Mouse (Mus musculus) neural tube, embryonic 13.5 days (tissue): ENCODE data around the gene Fbxw2. TPM values are rescaled to one million over a fixed set of nuclear protein-coding genes. Genes with fewer than 3 reads are reported as not detected.
"Not testable (repeated sequence)": the region's sequence is repeated elsewhere in the genome, so short reads cannot be mapped to it uniquely, and the experiment has no call there.

ENCODE experiments used
- ATAC-seq: fragments of 200-750 bp; cut with Nextera tagmentation; 2 replicates; pipeline ENCODE4 v1.8.0; 2017; ENCODE audit warnings: low read depth, mild to moderate bottlenecking, moderate TSS enrichment, moderate library complexity
- H3K27ac ChIP-seq: fragments of 300-500 bp; sonication (generic); replicated peaks from 2 replicates; pipeline ENCODE4 v1.5.1; 2015; ENCODE audit warnings: moderate library complexity, mild to moderate bottlenecking, inconsistent platforms
- H3K27me3 ChIP-seq: fragments of 300-500 bp; sonication (generic); 2 replicates; pipeline ENCODE4 v1.6.1; 2015; ENCODE audit warnings: mild to moderate bottlenecking, inconsistent platforms
- H3K36me3 ChIP-seq: fragments of 300-500 bp; sonication (generic); 2 replicates; pipeline ENCODE4 v1.6.1; 2015; ENCODE audit warnings: mild to moderate bottlenecking, inconsistent platforms
- H3K4me1 ChIP-seq: fragments of 300-500 bp; sonication (generic); replicated peaks from 2 replicates; pipeline ENCODE4 v1.6.1; 2015; ENCODE audit warnings: inconsistent platforms
- H3K4me2 ChIP-seq: fragments of 300-500 bp; sonication (generic); 2 replicates; pipeline ENCODE4 v1.6.1; 2015; ENCODE audit warnings: inconsistent platforms, mild to moderate bottlenecking, moderate library complexity
- H3K4me3 ChIP-seq: fragments of 300-500 bp; sonication (generic); 2 replicates; pipeline ENCODE4 v1.5.1; 2015; ENCODE audit warnings: mild to moderate bottlenecking, inconsistent platforms
- H3K9ac ChIP-seq: fragments of 300-500 bp; sonication (generic); 2 replicates; pipeline ENCODE4 v1.6.1; 2015; ENCODE audit warnings: moderate library complexity, mild to moderate bottlenecking, inconsistent platforms
- H3K9me3 ChIP-seq: fragments of 300-500 bp; sonication (generic); 2 replicates; pipeline ENCODE4 v1.6.1; 2016; ENCODE audit warnings: inconsistent platforms
- WGBS: fragments of 180-500 bp; shearing (Covaris S2); methylation state at CpG from one replicate; pipeline ENCODE4 v1.1.7; 2015; 5-methylcytosine and 5-hydroxymethylcytosine counted together
- polyA plus RNA-seq: library from polyadenylated mRNA; unstranded; fragments of >200 nt; fragmentation: Nextera tagmentation; extraction: Ambion mirVana; gene quantifications from 2 replicates; pipeline ENCODE4 v1.2.1, GENCODE M21; 2015

Fbxw2 gene
- polyA plus RNA-seq, 1 experiment from 2014 or later, result 76.6 TPM

DNA sequence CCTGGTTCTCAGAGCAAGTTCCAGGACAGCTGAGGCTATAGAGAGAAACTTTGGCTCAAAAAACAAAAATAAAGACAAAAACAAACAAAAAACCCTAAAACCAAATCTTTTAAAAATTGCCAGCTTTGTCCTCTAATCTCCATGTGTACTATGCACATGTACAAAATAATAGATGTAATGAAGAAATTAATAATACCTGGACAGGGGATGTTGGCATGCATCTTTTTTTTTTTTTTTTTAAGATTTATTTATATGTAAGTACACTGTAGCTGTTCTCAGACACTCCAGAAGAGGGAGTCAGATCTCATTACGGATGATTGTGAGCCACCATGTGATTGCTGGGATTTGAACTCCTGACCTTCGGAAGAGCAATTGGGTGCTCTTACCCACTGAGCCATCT lies 33.6 kb downstream of the Fbxw2 start:
- not testable (repeated sequence) for H3K4me1 ChIP-seq, H3K4me3 ChIP-seq, H3K27me3 ChIP-seq, H3K4me2 ChIP-seq, H3K9ac ChIP-seq, ATAC-seq, H3K27ac ChIP-seq, H3K9me3 ChIP-seq
- 93% methylated on average over 2 of the region's 2 CpGs for WGBS
- H3K36me3 ChIP-seq, result peaks cover 19% of the 10 kb centered on the region

DNA sequence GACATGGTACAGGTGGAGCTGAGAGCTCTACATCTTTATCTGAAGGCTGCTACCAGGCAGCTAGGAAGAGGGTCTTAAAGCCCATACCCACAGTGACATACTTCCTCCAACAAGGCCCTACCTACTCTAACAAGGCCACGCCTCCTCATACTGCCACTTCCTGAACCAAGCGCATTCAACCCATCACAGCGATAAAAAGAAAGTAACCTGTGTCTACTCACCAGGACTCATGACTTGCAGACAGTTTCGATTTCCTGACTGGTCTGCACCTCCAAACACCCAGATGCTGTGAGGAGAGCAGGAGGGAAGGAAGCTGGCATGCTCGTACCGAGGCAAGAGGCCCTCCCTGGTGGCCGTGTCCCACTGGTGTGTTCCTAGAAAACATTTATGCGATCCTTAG lies 35.8 kb downstream of the Fbxw2 start:
- Histone ChIP-seq H3K4me1 (no peaks in the 10 kb centered on the region), H3K36me3 (peaks cover 32% of the 10 kb centered on the region), H3K9ac (no peak overlapping the region), H3K27me3 (no peaks in the 10 kb centered on the region), H3K4me3 (no peak overlapping the region), H3K9me3 (no peaks in the 10 kb centered on the region), H3K4me2 (no peak overlapping the region), H3K27ac (no peak overlapping the region)
- no peak for ATAC-seq
- WGBS, result 92% methylated on average over 8 of the region's 8 CpGs

DNA sequence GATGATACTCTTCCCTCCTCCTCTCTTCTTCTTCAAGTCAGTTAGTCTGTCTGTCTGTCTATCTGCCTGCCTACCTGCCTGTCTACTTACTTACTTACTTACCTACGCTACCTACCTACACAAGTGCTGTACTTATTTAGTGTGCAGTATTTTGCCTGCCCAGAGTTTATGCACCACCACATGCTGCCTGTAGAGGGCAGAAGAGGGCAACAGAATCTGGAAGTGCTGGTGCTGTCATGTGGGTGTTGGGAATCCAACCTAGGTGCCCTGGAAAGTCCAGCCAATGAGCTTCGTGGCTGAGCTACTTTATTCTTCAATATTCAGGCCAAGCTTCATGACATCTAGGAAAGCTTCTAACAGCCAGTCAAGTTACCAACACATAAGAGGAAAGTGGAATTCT lies 42.0 kb downstream of the Fbxw2 start:
- H3K4me1 ChIP-seq, result no peaks in the 10 kb centered on the region
- ATAC-seq, result no peak
- H3K4me3 ChIP-seq, result no peak overlapping the region
- H3K27ac ChIP-seq, result no peak overlapping the region
- H3K27me3 ChIP-seq, result no peaks in the 10 kb centered on the region
- no peak overlapping the region for H3K9ac ChIP-seq
- H3K4me2 ChIP-seq, result no peak overlapping the region
- H3K36me3 ChIP-seq, result peaks cover 64% of the 10 kb centered on the region
- WGBS, result 80% methylated on average over 2 of the region's 2 CpGs
- H3K9me3 ChIP-seq, result no peaks in the 10 kb centered on the region

DNA sequence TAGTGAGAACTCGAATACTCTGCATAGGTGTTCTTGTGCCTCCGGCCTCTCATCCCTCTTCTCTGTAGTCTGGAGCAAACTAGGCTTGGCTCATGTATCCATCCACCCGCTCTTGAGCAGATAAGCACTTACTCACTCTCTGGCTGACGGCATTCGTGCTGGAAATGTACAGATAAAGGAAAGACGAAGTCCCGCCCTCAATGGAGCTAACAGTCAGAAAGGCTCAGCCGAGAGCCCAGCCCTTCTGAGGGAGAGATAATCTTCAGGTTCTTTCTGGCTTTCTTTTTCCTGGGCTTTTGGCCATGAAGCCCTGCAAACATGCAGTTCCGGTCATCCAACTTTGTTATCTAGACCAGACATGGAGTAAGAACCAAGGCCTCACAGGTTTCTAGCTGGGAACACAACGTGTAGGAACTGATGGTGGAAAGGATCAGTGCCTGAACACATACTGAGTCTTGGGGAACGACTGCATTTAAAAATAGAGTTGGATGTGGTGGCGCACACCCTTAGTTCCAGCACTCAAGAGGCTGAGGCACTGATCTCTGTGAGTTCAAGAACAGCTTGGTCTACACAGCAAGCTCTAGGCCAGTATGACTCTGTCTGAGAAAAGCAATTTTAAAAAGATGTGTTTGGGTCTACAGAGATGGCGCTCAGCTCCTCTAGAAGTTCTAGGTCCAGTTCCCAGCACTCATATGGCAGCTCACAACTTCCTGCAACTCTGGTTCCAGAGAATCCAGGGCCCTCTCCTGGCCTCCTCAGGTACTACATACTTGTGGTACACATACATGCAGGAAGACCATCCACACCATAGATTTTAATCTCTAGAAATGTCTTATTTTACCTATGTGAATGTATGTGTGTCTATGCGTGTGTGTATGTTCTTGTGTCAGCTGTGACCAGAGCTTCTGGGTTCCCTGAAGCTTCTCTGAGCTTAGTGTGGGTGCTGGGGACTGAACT lies 42.8 kb downstream of the Fbxw2 start:
- Histone ChIP-seq H3K27me3 (no peaks in the 10 kb centered on the region), H3K27ac (no peak overlapping the region), H3K9ac (no peak overlapping the region), H3K4me3 (no peak overlapping the region), H3K4me2 (no peak overlapping the region), H3K4me1 (peaks cover 3% of the 10 kb centered on the region), H3K36me3 (peaks cover 71% of the 10 kb centered on the region), H3K9me3 (no peaks in the 10 kb centered on the region)
- ATAC-seq, result no peak
- 92% methylated on average over 14 of the region's 14 CpGs for WGBS

DNA sequence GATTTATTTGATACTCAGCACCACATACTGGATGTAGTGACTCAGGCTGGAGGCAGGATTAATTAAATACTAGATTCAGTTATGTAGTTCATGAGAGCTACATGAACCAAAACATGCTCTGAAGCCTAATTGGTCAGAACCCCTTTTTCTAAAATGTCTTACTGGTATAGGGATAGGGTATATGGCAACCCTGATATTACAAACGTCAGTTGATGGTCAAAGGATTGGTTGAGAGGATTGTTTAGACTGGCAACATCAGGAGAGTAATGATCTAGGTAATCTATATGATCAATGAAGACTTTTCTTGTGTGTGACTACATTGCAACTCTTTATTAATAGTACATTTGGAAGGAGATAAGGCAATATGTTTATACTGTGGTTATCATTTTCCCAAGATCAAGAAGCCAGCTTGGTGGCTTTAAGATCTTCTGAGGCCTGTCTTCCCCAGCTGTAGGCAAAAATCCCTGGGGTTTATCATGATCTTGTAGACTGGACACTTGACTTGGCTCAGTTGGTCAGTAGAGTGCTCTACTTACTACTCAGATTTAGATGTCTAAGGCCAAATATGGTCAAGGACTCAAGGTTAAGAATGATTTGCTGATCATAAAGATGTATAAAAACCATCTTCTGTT lies 48.8 kb downstream of the Fbxw2 start:
- no peaks in the 10 kb centered on the region for H3K9me3 ChIP-seq
- H3K4me1 ChIP-seq, result peaks cover 59% of the 10 kb centered on the region
- 70% methylated on average over 1 of the region's 1 CpGs for WGBS
- ATAC-seq, result no peak
- H3K36me3 ChIP-seq, result peaks cover 85% of the 10 kb centered on the region
- no peak overlapping the region for H3K9ac ChIP-seq
- H3K27me3 ChIP-seq, result no peaks in the 10 kb centered on the region
- H3K4me3 ChIP-seq, result peak overlapping the region; percentile 22; the same call in 1 of the 2 replicates
- peak overlapping the region; percentile 83 for H3K4me2 ChIP-seq
- no peak overlapping the region for H3K27ac ChIP-seq

DNA sequence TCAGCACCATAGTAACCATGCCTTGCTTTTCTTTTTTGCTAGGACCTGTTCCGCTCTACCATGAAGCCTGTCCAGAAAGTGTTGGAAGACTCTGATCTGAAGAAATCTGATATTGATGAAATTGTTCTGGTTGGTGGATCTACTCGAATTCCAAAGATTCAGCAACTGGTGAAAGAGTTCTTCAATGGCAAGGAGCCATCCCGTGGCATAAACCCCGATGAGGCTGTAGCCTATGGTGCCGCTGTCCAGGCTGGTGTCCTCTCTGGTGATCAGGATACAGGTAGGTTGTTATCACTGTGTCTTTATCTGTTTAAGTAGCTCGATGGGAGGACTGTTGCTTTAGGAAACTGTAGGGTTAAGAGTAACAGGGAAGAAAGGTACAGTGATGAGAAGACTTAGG lies 51.6 kb downstream of the Fbxw2 start:
- Histone ChIP-seq H3K4me3 (peak overlapping the region; percentile 79), H3K36me3 (peaks cover 63% of the 10 kb centered on the region), H3K4me2 (peak overlapping the region; percentile 83), H3K9ac (peak overlapping the region; percentile 41; the same call in 1 of the 2 replicates), H3K9me3 (no peaks in the 10 kb centered on the region), H3K27me3 (no peaks in the 10 kb centered on the region), H3K4me1 (peaks cover 67% of the 10 kb centered on the region), H3K27ac (no peak overlapping the region)
- no peak for ATAC-seq
- 91% methylated on average over 6 of the region's 6 CpGs for WGBS

DNA sequence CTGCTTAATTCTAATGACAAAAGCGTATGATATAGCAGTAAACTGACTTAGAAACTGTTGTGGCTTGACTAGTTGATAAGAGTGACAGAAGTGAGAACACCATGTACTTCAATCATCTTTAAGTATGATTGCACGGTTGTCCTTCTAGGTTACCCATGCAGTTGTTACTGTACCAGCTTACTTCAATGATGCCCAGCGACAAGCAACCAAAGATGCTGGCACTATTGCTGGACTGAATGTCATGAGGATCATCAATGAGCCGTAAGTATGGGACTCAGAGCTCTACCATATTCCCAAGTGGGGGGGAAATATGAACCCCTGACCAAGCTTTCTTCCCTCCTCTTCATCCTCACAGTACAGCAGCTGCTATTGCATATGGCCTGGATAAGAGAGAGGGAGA lies 52.4 kb downstream of the Fbxw2 start:
- peaks cover 56% of the 10 kb centered on the region for H3K36me3 ChIP-seq
- H3K27me3 ChIP-seq, result no peaks in the 10 kb centered on the region
- H3K9ac ChIP-seq, result peak overlapping the region; percentile 97
- peak overlapping the region; percentile 79 for H3K4me3 ChIP-seq
- no peak for ATAC-seq
- H3K4me1 ChIP-seq, result peaks cover 67% of the 10 kb centered on the region
- H3K27ac ChIP-seq, result no peak overlapping the region
- 89% methylated on average over 4 of the region's 4 CpGs for WGBS
- H3K9me3 ChIP-seq, result no peaks in the 10 kb centered on the region
- peak overlapping the region; percentile 83 for H3K4me2 ChIP-seq

DNA sequence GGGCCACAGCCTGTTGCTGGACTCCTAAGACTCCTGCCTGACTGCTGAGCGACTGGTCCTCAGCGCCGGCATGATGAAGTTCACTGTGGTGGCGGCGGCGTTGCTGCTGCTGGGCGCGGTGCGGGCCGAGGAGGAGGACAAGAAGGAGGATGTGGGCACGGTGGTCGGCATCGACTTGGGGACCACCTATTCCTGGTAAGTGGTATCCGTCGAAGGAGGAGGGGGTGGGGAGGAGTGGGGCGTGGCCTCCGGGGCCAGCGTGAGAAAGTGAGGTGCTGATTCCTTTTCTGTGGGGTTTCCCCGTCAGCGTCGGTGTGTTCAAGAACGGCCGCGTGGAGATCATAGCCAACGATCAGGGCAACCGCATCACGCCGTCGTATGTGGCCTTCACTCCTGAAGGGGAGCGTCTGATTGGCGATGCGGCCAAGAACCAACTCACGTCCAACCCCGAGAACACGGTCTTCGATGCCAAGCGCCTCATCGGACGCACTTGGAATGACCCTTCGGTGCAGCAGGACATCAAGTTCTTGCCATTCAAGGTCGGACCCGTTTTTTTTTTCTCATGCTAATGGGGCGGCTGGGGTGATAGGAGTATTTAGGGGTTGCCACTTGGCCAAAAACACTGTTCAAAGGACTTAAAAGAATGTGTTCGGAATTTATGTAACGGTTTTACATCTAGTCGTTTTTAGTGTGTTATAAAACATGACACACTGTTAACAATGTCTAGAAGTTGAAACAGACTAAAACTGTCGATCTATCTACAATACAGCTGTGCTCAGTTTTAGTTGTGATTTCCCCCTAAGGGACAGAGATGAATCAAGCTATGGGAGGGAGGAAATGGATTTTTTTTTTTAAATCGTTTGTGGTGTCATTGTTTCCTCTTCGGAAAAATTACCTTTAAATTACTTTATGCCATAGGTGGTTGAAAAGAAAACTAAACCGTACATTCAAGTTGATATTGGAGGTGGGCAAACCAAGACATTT lies 53.6 kb downstream of the Fbxw2 start:
- no peaks in the 10 kb centered on the region for H3K27me3 ChIP-seq
- WGBS, result 4% methylated on average over 50 of the region's 50 CpGs
- ATAC-seq, result peak; percentile 62
- H3K4me2 ChIP-seq, result peak overlapping the region; percentile 83
- peak overlapping the region; percentile 92 for H3K27ac ChIP-seq
- H3K9ac ChIP-seq, result peak overlapping the region; percentile 97
- H3K4me3 ChIP-seq, result peak overlapping the region; percentile 79
- no peaks in the 10 kb centered on the region for H3K9me3 ChIP-seq
- peaks cover 57% of the 10 kb centered on the region for H3K4me1 ChIP-seq
- H3K36me3 ChIP-seq, result peaks cover 45% of the 10 kb centered on the region

DNA sequence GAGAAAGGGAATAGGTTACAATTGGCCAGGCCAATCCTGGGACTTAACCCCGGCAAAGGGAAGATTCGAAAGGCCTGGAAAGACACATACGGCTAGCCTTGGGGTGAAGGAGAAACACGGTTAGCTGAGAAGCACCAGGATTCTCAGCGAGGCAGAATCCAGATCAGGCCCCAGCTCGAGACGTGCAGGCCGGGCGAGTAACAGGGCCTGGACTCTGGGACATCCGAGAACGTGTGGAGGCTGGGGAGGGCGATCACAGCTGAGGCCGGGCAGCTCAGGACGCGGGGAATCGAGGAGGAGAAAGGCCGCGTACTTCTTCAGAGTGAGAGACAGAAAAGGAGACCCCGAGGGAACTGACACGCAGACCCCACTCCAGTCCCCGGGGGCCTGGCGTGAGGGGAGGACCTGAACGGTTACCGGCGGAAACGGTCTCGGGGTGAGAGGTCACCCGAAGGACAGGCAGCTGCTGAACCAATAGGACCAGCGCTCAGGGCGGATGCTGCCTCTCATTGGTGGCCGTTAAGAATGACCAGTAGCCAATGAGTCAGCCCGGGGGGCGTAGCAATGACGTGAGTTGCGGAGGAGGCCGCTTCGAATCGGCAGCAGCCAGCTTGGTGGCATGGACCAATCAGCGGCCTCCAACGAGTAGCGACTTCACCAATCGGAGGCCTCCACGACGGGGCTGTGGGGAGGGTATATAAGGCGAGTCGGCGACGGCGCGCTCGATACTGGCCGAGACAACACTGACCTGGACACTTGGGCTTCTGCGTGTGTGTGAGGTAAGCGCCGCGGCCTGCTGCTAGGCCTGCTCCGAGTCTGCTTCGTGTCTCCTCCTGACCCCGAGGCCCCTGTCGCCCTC lies 54.5 kb downstream of the Fbxw2 start, which contains the start of gene Hspa5:
Gene Hspa5 (plus strand): TSS at position 603 of the 859 bp plus-strand sequence.
- WGBS, result under 1% methylated on average over 60 of the region's 60 CpGs
- Histone ChIP-seq H3K9ac (peak within 1 kb of the TSS; percentile 97), H3K27me3 (no peaks in the 10 kb centered on the region), H3K4me1 (peaks cover 47% of the 10 kb centered on the region), H3K4me2 (peak within 1 kb of the TSS; percentile 83), H3K27ac (peak within 1 kb of the TSS; percentile 95), H3K36me3 (peaks cover 35% of the 10 kb centered on the region), H3K4me3 (peak within 1 kb of the TSS; percentile 79), H3K9me3 (no peaks in the 10 kb centered on the region; the same call in 1 of the 2 replicates)
- peak; percentile 99 for ATAC-seq

DNA sequence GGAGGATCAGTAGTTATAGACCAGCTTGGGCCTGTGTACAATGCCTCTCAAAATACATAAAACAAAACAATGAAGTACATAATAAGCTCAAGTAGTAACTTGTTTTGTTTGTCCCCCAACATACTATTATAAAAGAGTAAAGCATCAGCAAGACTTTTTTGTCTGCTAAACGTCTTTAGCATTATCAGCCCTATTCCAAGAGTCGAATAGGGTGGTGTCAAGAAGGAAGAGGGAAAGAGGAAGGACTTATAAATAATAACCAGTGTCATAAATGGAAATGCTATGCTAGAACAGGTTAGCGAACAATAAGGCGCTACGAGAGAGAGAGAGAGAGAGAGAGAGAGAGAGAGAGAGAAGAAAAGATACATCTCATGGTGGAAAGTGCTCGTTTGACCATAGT lies 55.2 kb downstream of the Fbxw2 start:
- ATAC-seq, result no peak
- peak overlapping the region; percentile 95 for H3K27ac ChIP-seq
- H3K27me3 ChIP-seq, result no peaks in the 10 kb centered on the region
- H3K9me3 ChIP-seq, result no peaks in the 10 kb centered on the region; the same call in 1 of the 2 replicates
- H3K4me2 ChIP-seq, result peak overlapping the region; percentile 64
- H3K36me3 ChIP-seq, result peaks cover 29% of the 10 kb centered on the region
- WGBS, result 5% methylated on average over 6 of the region's 6 CpGs
- H3K4me3 ChIP-seq, result peak overlapping the region; percentile 79
- peak overlapping the region; percentile 95 for H3K9ac ChIP-seq
- peaks cover 41% of the 10 kb centered on the region for H3K4me1 ChIP-seq

DNA sequence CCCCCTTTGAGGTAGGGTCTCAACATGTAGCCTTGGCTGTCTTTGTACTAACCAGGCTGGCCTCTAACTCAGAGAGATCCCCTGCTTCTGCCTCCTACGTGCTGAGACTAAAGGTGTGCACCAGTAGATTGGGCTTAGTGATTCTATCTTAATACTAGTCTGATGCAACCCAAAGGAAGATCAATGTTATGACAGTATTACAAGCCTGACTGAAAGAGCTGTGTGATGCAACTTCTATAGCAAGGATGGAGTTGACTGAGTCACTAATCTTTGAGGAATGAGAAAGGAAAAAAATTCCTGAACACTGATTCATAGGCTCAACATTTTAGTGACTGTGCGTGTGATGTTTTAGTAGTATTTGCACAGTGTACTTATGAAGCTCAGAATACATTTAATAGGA lies 56.1 kb downstream of the Fbxw2 start:
- no peak overlapping the region for H3K9ac ChIP-seq
- H3K4me2 ChIP-seq, result peak overlapping the region; percentile 64
- peaks cover 20% of the 10 kb centered on the region for H3K36me3 ChIP-seq
- ATAC-seq, result no peak
- H3K27me3 ChIP-seq, result no peaks in the 10 kb centered on the region
- H3K4me1 ChIP-seq, result peaks cover 32% of the 10 kb centered on the region
- H3K27ac ChIP-seq, result 0 out of 2 replicates have a peak overlapping the region, but pooled peaks have one; percentile 95
- 95% methylated on average over 2 of the region's 2 CpGs for WGBS
- H3K9me3 ChIP-seq, result no peaks in the 10 kb centered on the region; the same call in 1 of the 2 replicates
- peak overlapping the region; percentile 79; the same call in 1 of the 2 replicates for H3K4me3 ChIP-seq
